Mouse (Mus musculus) adrenal gland, postnatal 14 days (tissue): ENCODE results near the gene Med20. TPM values are rescaled to one million over a fixed set of nuclear protein-coding genes. Genes with fewer than 3 reads are reported as not detected.

Source experiments
- DNase-seq: peaks from one replicate; pipeline ENCODE4 v3.0.0; 2021; ENCODE audit warnings: mixed read lengths
- long read RNA-seq, 2 experiments: library from polyadenylated mRNA; stranded (forward); transcript quantifications; one replicate each; pipeline ENCODE4 v2.0.0; 2021
- total RNA-seq: library from RNA; stranded (reverse); gene quantifications from 2 replicates; pipeline ENCODE4 v1.2.3, GENCODE M21; 2021

The Med20 gene
- 39.3 and 39.8 TPM in 2 replicates for total RNA-seq
- long read RNA-seq, experiment 1, full-length matches to known transcripts, result 70 of 78 reads
- long read RNA-seq, experiment 1, partial matches to known transcripts, result 0 of 78 reads
- long read RNA-seq, experiment 1, other reads (novel, unspliced or antisense), result 8 of 78 reads
- long read RNA-seq, experiment 2, full-length matches to known transcripts, result 42 of 52 reads
- long read RNA-seq, experiment 2, partial matches to known transcripts, result 3 of 52 reads
- long read RNA-seq, experiment 2, other reads (novel, unspliced or antisense), result 7 of 52 reads

GRCm38 (mm10) chr17:47610849-47611660 is at the start of gene Med20, which contains the start of the genes Bysl and Gm20517:
Med20 (plus strand) TSS chr17:47611582.
Bysl (minus strand) TSS chr17:47611492.
Gm20517 (plus strand) TSS chr17:47611589.
- DNase-seq, result peak; percentile 98

- peak; percentile 40 for DNase-seq
These were observed 48.5 kb upstream of the Med20 start for GRCm38 (mm10) chr17:47562875-47563274.

GRCm38 (mm10) chr17:47564612-47565011 is 46.8 kb upstream of the Med20 start:
- DNase-seq, result no peak

- no peak for DNase-seq
These were observed 45.2 kb upstream of the Med20 start for GRCm38 (mm10) chr17:47566133-47566532.

GRCm38 (mm10) chr17:47567271-47567670 is 44.1 kb upstream of the Med20 start:
- peak; percentile 41 for DNase-seq

GRCm38 (mm10) chr17:47568389-47568788 is 43.0 kb upstream of the Med20 start:
- no peak for DNase-seq

- no peak for DNase-seq
These were observed 42.3 kb upstream of the Med20 start for GRCm38 (mm10) chr17:47568951-47569527.

GRCm38 (mm10) chr17:47571621-47572020 is 39.8 kb upstream of the Med20 start:
- DNase-seq, result no peak

- DNase-seq, result no peak
These were observed 38.9 kb upstream of the Med20 start for GRCm38 (mm10) chr17:47572436-47572835.

- no peak for DNase-seq
These were observed 37.4 kb upstream of the Med20 start for GRCm38 (mm10) chr17:47574028-47574427.

- no peak for DNase-seq
These were observed 36.6 kb upstream of the Med20 start for GRCm38 (mm10) chr17:47574830-47575229.

- DNase-seq, result peak; percentile 49
These were observed 32.7 kb upstream of the Med20 start for GRCm38 (mm10) chr17:47578655-47579054.

- DNase-seq, result peak; percentile 53
These were observed 30.4 kb upstream of the Med20 start for GRCm38 (mm10) chr17:47580962-47581361.

- DNase-seq, result no peak
These were observed 22.9 kb upstream of the Med20 start for GRCm38 (mm10) chr17:47588517-47588916.

GRCm38 (mm10) chr17:47591073-47591472 is 20.3 kb upstream of the Med20 start:
- DNase-seq, result no peak

- DNase-seq, result peak; percentile 98
These were observed 18.0 kb upstream of the Med20 start for GRCm38 (mm10) chr17:47593215-47593853.

GRCm38 (mm10) chr17:47593854-47594182 is 17.6 kb upstream of the Med20 start:
- DNase-seq, result no peak

- peak; percentile 67 for DNase-seq
These were observed 17.0 kb upstream of the Med20 start for GRCm38 (mm10) chr17:47594183-47594968.

- DNase-seq, result no peak
These were observed 16.5 kb upstream of the Med20 start for GRCm38 (mm10) chr17:47594969-47595247.

GRCm38 (mm10) chr17:47595248-47596161 is 15.9 kb upstream of the Med20 start:
- DNase-seq, result peak; percentile 71
